11 mouse cellular contexts compared by ENCODE assay signal in genomic region chr8:12126374-12127001, GRCm38 (mm10).
DNase-seq lines count a peak whose midpoint lies in the region; ATAC-seq and TF ChIP-seq lines count a peak whose summit lies in the region.
"Had no signal": no experiment of that assay in that cellular context is flagged by ENCODE, and none has a peak within 500 bp of the region (broad histone marks: within the 10 kb centered on the region; RNA-seq: fewer than 3 reads in every experiment).

No protein-coding gene starts in this region.

- no peaks in the 10 kb centered on the region for H3K9me3 ChIP-seq in hindbrain, embryonic 15.5 days
- H3K9me3 ChIP-seq in midbrain, embryonic 12.5 days = peaks cover 5% of the 10 kb centered on the region; the same call in 1 of the 2 replicates
- H3K9me3 ChIP-seq: G1E had no signal

- H3K36me3 ChIP-seq in hindbrain, embryonic 15.5 days = no peaks in the 10 kb centered on the region
- no peaks in the 10 kb centered on the region for H3K36me3 ChIP-seq in midbrain, embryonic 12.5 days
- H3K36me3 ChIP-seq: G1E had no signal

- peaks cover 28% of the 10 kb centered on the region for H3K4me1 ChIP-seq in hindbrain, embryonic 15.5 days (replicated peaks)
- H3K4me1 ChIP-seq in midbrain, embryonic 12.5 days = peaks cover 30% of the 10 kb centered on the region

- H3K27ac ChIP-seq in hindbrain, embryonic 15.5 days (replicated peaks) = peak overlapping the region; percentile 59
- H3K27ac ChIP-seq in midbrain, embryonic 12.5 days (replicated peaks) = peak overlapping the region; percentile 74
- H3K27ac ChIP-seq: macrophage had no signal

- H3K4me3 ChIP-seq in hindbrain, embryonic 15.5 days = no peak overlapping the region
- no peak overlapping the region for H3K4me3 ChIP-seq in midbrain, embryonic 12.5 days

- intact Hi-C loops in heart, postnatal 25 days (cut with DNase I) = no loop called here
- intact Hi-C loops in gastrocnemius, postnatal 14 days (cut with DNase I; ENCODE audit: low total_unique reads) = no loop called here

- peak; percentile 91 for ATAC-seq in hindbrain, embryonic 15.5 days (ENCODE audit: low FRiP score, low read depth)
- ATAC-seq in midbrain, embryonic 12.5 days (ENCODE audit: low FRiP score, low read depth) = peak; percentile 88
- ATAC-seq in granulocyte monocyte progenitor cell, adult 5-6 weeks (replicated peaks; ENCODE audit: poor library complexity, severe bottlenecking) = no peak

- no peak for TF ChIP-seq CTCF in brain, embryonic 14.5 days (IDR thresholded peaks at IDR 0.05; ENCODE audit: borderline replicate concordance, extremely low read depth, insufficient read depth, insufficient read length)

- H3K9ac ChIP-seq in hindbrain, embryonic 15.5 days = no peak overlapping the region
- no peak overlapping the region for H3K9ac ChIP-seq in midbrain, embryonic 12.5 days (replicated peaks)

- peak overlapping the region; percentile 37 for H3K4me2 ChIP-seq in hindbrain, embryonic 15.5 days
- peak overlapping the region; percentile 38 for H3K4me2 ChIP-seq in midbrain, embryonic 12.5 days (replicated peaks)

- H3K27me3 ChIP-seq in hindbrain, embryonic 15.5 days = peaks cover 24% of the 10 kb centered on the region
- peaks cover 24% of the 10 kb centered on the region for H3K27me3 ChIP-seq in midbrain, embryonic 12.5 days

- no peak for TF ChIP-seq POLR2A in brain, embryonic 14.5 days (IDR thresholded peaks at IDR 0.05; ENCODE audit: borderline replicate concordance, extremely low read depth, insufficient read depth, insufficient read length, poor library complexity, severe bottlenecking)

- 10% methylated on average over 11 of the region's 11 CpGs for WGBS in hindbrain, embryonic 15.5 days
- whole genome bisulfite sequencing in midbrain, embryonic 12.5 days = 15% methylated on average over 11 of the region's 11 CpGs

- peak; percentile 99 for DNase-seq in brain, embryonic 14.5 days (ENCODE audit: low read depth)
- peak; percentile 53 for DNase-seq in embryo, embryonic 11 days
- DNase-seq in heart, postnatal 25 days (ENCODE audit: low spot score) = no peak
- DNase-seq in gastrocnemius, postnatal 14 days = no peak
- DNase-seq: adrenal gland, adult 8-10 months; kidney, postnatal 25 days had no signal

Comparison
In these comparisons a context has a peak if more than half of its experiments do, and no peak if none do; other contexts are left out.
1. DNase-seq: peak in brain, embryonic 14.5 days (single experiment) and embryo, embryonic 11 days (single experiment); none in heart, postnatal 25 days (single experiment) and gastrocnemius, postnatal 14 days (single experiment).